Mouse (Mus musculus): ENCODE data around the gene Parp6. TPM values are rescaled to one million over a fixed set of nuclear protein-coding genes. Genes with fewer than 3 reads are reported as not detected.

Parp6 gene
- polyA plus RNA-seq, 1 experiment from 2014 or later = 226 TPM

DNA sequence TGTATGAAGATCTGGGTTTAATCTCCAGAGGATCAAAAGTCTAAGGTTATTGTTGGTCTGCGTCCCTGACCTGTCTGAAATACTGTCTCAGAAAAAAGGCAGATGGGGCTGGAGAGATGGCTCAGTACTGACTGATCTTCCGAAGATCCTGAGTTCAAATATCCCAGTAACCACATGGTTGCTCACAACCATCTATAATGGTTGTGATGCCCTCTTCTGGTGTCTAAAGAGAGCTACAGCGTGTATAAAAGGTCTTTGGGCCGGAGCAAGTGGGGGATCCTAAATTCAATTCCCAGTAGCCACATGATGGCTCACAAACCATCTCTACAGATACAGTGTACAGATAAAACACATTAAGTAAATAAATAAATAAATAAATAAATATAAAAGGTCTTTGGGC lies 52.1 kb downstream of the Parp6 start:
- no peak overlapping the region for H3K9ac ChIP-seq (replicated peaks; ENCODE audit: low read length)
- H3K36me3 ChIP-seq (ENCODE audit: control insufficient read depth, insufficient read depth, low read length) = peaks cover 95% of the 10 kb centered on the region
- ATAC-seq (ENCODE audit: low FRiP score, low TSS enrichment) (no peak), DNase-seq (no peak)
- H3K9me3 ChIP-seq (ENCODE audit: control insufficient read depth, low read length) = no peaks in the 10 kb centered on the region
- no peaks in the 10 kb centered on the region for H3K27me3 ChIP-seq (ENCODE audit: control insufficient read depth, insufficient read depth, low read length)
- no peaks in the 10 kb centered on the region for H3K4me1 ChIP-seq (ENCODE audit: control insufficient read depth, insufficient read depth, low read length)
- H3K4me3 ChIP-seq (replicated peaks; ENCODE audit: low read depth, low read length) = no peak overlapping the region
- no peak overlapping the region for H3K27ac ChIP-seq (replicated peaks; ENCODE audit: low read depth, low read length)
- H3K4me2 ChIP-seq (ENCODE audit: low read length) = no peak overlapping the region
- 80% methylated on average over 4 of the region's 4 CpGs for WGBS

DNA sequence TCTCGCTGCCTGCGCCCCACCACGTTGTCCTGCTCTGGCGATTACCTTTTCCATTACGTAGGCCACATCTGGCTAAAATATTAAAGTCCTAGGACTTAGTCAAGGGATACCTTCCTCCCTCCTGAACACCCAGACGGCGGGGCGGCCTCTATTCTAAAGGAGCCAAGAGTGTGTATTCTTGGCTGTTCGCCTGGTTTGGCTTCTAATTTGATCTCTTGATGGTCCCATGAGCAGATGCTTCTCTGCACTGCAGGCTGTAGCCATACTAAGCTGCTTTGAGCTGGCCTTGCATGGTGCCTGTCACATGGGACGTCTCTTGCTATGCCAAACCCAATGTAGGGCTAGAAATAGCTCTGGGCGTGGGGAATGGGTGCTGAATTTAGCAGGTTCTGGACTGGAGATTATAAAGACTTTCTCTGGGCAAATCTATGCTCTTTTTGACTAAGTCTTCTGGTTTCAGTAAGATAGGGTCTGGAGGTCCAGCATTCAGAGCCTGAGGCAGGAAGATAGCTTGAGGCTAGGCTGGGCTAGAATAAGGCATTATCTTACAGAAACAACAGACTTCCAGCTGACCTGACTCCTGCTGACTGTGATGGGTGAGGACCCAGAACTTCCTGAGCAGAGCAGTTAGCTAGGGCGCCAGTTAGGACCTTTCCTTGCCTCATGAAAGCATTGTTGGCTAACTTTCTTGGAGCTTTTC lies 55.3 kb downstream of the Parp6 start:
- no peak for ATAC-seq (ENCODE audit: low FRiP score, low TSS enrichment)
- Histone ChIP-seq H3K4me3 (replicated peaks; ENCODE audit: low read depth, low read length) (no peak overlapping the region), H3K9me3 (ENCODE audit: control insufficient read depth, low read length) (no peaks in the 10 kb centered on the region), H3K4me1 (ENCODE audit: control insufficient read depth, insufficient read depth, low read length) (no peaks in the 10 kb centered on the region), H3K9ac (replicated peaks; ENCODE audit: low read length) (no peak overlapping the region), H3K4me2 (ENCODE audit: low read length) (no peak overlapping the region), H3K27ac (replicated peaks; ENCODE audit: low read depth, low read length) (no peak overlapping the region), H3K36me3 (ENCODE audit: control insufficient read depth, insufficient read depth, low read length) (peaks cover 98% of the 10 kb centered on the region), H3K27me3 (ENCODE audit: control insufficient read depth, insufficient read depth, low read length) (no peaks in the 10 kb centered on the region)
- 92% methylated on average over 12 of the region's 12 CpGs for WGBS
- DNase-seq = no peak

DNA sequence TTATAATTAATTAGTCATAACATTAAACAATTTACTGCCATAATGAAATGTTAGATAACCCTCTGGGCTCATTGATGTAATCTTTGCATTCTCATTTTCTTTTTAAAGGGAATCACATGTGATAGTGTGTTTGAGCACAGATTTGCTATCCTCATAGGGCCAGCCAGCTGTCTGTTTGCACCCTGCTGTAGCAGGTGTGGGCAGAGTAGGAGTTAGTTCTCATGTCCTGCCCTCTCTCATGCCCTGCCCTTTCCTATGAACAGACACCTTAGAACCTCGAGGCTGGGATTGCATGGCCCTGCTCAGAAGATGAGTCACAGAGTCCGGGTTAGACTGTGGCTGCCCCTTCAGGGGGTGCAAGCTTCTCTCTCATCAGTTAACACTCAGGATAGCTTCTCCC lies 56.3 kb downstream of the Parp6 start:
- ATAC-seq (ENCODE audit: low FRiP score, low TSS enrichment) (no peak), DNase-seq (no peak)
- Histone ChIP-seq H3K4me3 (replicated peaks; ENCODE audit: low read depth, low read length) (no peak overlapping the region), H3K36me3 (ENCODE audit: control insufficient read depth, insufficient read depth, low read length) (peaks cover 98% of the 10 kb centered on the region), H3K27ac (replicated peaks; ENCODE audit: low read depth, low read length) (no peak overlapping the region), H3K27me3 (ENCODE audit: control insufficient read depth, insufficient read depth, low read length) (no peaks in the 10 kb centered on the region), H3K9ac (replicated peaks; ENCODE audit: low read length) (no peak overlapping the region), H3K9me3 (ENCODE audit: control insufficient read depth, low read length) (no peaks in the 10 kb centered on the region), H3K4me2 (ENCODE audit: low read length) (no peak overlapping the region), H3K4me1 (ENCODE audit: control insufficient read depth, insufficient read depth, low read length) (no peaks in the 10 kb centered on the region)
- WGBS = 79% methylated on average over 2 of the region's 2 CpGs

DNA sequence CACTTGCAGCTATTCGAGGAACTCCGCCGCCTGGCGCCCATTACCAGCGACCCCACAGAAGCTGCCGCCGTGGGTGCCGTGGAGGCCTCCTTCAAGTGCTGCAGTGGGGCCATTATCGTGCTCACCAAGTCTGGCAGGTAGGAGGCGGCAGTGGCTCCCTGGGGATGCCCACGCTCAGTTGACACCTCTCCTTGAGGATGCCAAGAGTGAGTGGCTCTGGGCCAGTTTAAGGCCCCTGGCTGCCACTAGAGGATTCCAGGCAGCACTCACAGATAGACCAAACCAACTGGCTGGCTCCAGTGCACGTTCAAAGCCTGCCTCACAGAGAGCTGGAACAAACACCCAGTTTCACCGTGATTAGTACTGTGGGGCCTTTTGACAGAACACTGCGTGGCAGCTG lies 58.5 kb downstream of the Parp6 start:
- peaks cover 90% of the 10 kb centered on the region for H3K36me3 ChIP-seq (ENCODE audit: control insufficient read depth, insufficient read depth, low read length)
- peaks cover 5% of the 10 kb centered on the region; the same call in 1 of the 2 replicates for H3K27me3 ChIP-seq (ENCODE audit: control insufficient read depth, insufficient read depth, low read length)
- H3K4me3 ChIP-seq (replicated peaks; ENCODE audit: low read depth, low read length) = no peak overlapping the region
- 89% methylated on average over 14 of the region's 14 CpGs for WGBS
- DNase-seq (no peak), ATAC-seq (ENCODE audit: low FRiP score, low TSS enrichment) (no peak)
- H3K9ac ChIP-seq (replicated peaks; ENCODE audit: low read length) = no peak overlapping the region
- no peaks in the 10 kb centered on the region for H3K9me3 ChIP-seq (ENCODE audit: control insufficient read depth, low read length)
- H3K4me2 ChIP-seq (ENCODE audit: low read length) = no peak overlapping the region
- H3K27ac ChIP-seq (replicated peaks; ENCODE audit: low read depth, low read length) = 0 out of 2 replicates have a peak overlapping the region, but pooled peaks have one; percentile 32
- peaks cover 8% of the 10 kb centered on the region; the same call in 1 of the 2 replicates for H3K4me1 ChIP-seq (ENCODE audit: control insufficient read depth, insufficient read depth, low read length)

DNA sequence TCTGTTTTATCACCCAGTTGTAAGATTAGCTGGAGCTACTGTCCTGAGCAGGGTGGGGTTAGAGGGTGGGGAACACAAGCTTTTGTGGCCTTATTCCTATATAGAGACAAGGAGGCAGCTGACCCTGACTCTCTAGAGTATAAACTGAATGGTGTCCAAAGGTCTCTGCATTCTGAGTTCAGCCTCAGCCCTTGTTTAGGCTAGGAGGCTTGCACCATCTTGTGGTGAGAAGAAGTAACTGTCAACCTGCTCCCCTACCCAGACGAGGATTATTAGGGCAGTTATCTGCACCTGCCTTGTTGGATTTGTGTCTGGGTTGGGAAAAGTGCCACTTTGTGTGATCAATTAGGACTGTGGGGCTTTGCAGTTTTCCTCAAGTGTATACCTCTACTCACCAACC lies 61.2 kb downstream of the Parp6 start:
- DNase-seq = peak; percentile 71
- Histone ChIP-seq H3K36me3 (ENCODE audit: control insufficient read depth, insufficient read depth, low read length) (peaks cover 63% of the 10 kb centered on the region), H3K4me2 (ENCODE audit: low read length) (no peak overlapping the region), H3K4me3 (replicated peaks; ENCODE audit: low read depth, low read length) (no peak overlapping the region), H3K9me3 (ENCODE audit: control insufficient read depth, low read length) (no peaks in the 10 kb centered on the region), H3K27me3 (ENCODE audit: control insufficient read depth, insufficient read depth, low read length) (peaks cover 16% of the 10 kb centered on the region; the same call in 1 of the 2 replicates), H3K27ac (replicated peaks; ENCODE audit: low read depth, low read length) (no peak overlapping the region), H3K9ac (replicated peaks; ENCODE audit: low read length) (no peak overlapping the region), H3K4me1 (ENCODE audit: control insufficient read depth, insufficient read depth, low read length) (peaks cover 10% of the 10 kb centered on the region; the same call in 1 of the 2 replicates)
- WGBS = 14% methylated on average over 1 of the region's 1 CpGs
- ATAC-seq (ENCODE audit: low FRiP score, low TSS enrichment) = no peak

DNA sequence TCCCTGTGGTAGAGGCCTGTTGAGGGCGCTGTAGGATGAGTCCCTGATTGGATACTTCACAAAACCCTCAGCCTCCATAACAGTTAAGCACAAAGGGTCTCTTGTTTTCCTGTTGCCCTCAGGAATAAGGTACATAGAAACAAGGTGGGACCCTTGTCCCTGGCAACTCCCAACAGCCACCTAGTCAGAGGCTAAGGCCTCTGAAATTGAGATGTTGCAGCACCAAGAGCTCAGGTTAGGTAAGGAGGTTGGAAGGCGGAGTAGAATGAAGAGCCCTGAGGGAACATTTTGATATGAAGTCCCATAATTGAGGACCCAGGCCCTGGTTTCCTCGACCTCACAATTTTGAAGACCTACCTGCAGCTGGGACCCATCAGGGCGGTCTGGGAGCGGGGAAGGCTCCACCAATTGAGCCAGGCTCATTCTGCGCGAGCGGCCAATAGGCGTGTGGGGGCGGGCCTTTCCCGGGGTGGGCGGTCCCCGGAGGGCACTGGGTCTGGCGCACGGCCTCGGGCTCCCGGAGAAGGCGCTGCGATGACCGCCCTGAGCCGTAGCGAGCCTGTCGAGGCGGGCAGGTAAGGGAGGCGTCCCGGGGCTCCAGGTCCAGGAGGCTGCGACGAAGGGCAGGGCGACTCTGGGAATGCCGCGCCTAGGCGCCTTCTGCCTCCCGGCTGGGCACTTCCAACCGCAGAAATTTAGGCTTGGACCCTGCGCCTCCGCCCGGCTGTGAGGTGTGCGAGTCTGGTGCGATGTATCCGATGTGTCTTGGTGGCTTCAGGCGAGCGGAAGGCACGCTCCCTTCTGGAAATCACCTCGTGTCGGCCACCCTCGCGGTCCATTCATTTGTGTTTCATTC lies 62.8 kb downstream of the Parp6 start, which contains the start of gene Gramd2:
Gramd2 (plus strand) TSS at position 467 of the 856 bp plus-strand sequence.
- peak; percentile 91 for DNase-seq
- ATAC-seq (ENCODE audit: low FRiP score, low TSS enrichment) = peak; percentile 92
- Histone ChIP-seq H3K4me2 (ENCODE audit: low read length) (peak within 1 kb of the TSS; percentile 82), H3K27me3 (ENCODE audit: control insufficient read depth, insufficient read depth, low read length) (peaks cover 16% of the 10 kb centered on the region; the same call in 1 of the 2 replicates), H3K4me3 (replicated peaks; ENCODE audit: low read depth, low read length) (peak within 1 kb of the TSS; percentile 49), H3K4me1 (ENCODE audit: control insufficient read depth, insufficient read depth, low read length) (peaks cover 10% of the 10 kb centered on the region; the same call in 1 of the 2 replicates), H3K27ac (replicated peaks; ENCODE audit: low read depth, low read length) (no peak within 1 kb of the TSS), H3K36me3 (ENCODE audit: control insufficient read depth, insufficient read depth, low read length) (peaks cover 47% of the 10 kb centered on the region), H3K9ac (replicated peaks; ENCODE audit: low read length) (peak within 1 kb of the TSS; percentile 60), H3K9me3 (ENCODE audit: control insufficient read depth, low read length) (no peaks in the 10 kb centered on the region)
- WGBS = 1% methylated on average over 47 of the region's 47 CpGs

DNA sequence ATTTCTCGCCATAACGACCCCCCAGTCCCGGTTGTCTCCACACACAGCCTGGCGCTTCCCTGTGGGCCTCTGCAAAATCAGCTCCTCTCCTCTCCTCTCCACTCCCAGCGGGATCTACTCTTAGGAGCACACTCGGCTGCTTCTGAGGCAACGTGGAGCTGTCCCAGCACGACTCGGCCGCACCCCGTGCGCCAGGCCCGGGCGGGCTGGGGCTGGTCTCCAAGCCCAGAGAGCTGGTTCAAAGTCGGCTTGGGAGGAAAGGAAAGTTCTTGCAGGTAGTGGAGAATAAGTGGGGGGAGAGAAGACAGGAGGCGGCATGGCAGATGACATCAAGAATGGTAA lies 63.4 kb downstream of the Parp6 start:
- ATAC-seq (ENCODE audit: low FRiP score, low TSS enrichment) (peak; percentile 12; the same call in 1 of the 2 replicates), DNase-seq (no peak)
- WGBS = 12% methylated on average over 16 of the region's 16 CpGs
- H3K9me3 ChIP-seq (ENCODE audit: control insufficient read depth, low read length) = no peaks in the 10 kb centered on the region
- H3K4me1 ChIP-seq (ENCODE audit: control insufficient read depth, insufficient read depth, low read length) = peaks cover 10% of the 10 kb centered on the region; the same call in 1 of the 2 replicates
- peaks cover 16% of the 10 kb centered on the region; the same call in 1 of the 2 replicates for H3K27me3 ChIP-seq (ENCODE audit: control insufficient read depth, insufficient read depth, low read length)
- H3K27ac ChIP-seq (replicated peaks; ENCODE audit: low read depth, low read length) = no peak overlapping the region
- H3K4me3 ChIP-seq (replicated peaks; ENCODE audit: low read depth, low read length) = peak overlapping the region; percentile 49
- H3K4me2 ChIP-seq (ENCODE audit: low read length) = peak overlapping the region; percentile 82
- H3K36me3 ChIP-seq (ENCODE audit: control insufficient read depth, insufficient read depth, low read length) = peaks cover 41% of the 10 kb centered on the region
- H3K9ac ChIP-seq (replicated peaks; ENCODE audit: low read length) = peak overlapping the region; percentile 60

DNA sequence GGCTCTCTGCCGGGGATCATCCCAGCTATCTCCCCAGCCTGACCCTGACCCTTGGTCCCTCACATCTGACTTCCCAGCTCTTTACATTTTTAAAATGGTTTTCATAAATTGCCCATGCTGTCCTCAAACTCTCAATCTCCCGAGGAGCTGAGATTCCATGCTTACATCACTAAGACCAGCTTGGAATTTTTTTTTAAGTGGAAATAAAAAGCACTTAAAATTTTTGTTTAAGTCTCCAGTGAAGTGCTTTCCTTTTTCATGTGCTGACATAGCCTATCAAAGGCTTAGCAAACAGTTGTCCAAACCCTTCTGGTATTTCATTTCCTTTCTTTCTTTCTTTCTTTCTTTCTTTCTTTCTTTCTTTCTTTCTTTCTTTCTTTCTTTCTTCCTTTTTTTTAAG lies 66.9 kb downstream of the Parp6 start:
- no peak overlapping the region for H3K27ac ChIP-seq (replicated peaks; ENCODE audit: low read depth, low read length)
- peaks cover 9% of the 10 kb centered on the region for H3K36me3 ChIP-seq (ENCODE audit: control insufficient read depth, insufficient read depth, low read length)
- DNase-seq = no peak
- WGBS = 82% methylated on average over 2 of the region's 2 CpGs
- H3K4me1 ChIP-seq (ENCODE audit: control insufficient read depth, insufficient read depth, low read length) = peaks cover 10% of the 10 kb centered on the region; the same call in 1 of the 2 replicates
- no peak overlapping the region for H3K9ac ChIP-seq (replicated peaks; ENCODE audit: low read length)
- peaks cover 16% of the 10 kb centered on the region; the same call in 1 of the 2 replicates for H3K27me3 ChIP-seq (ENCODE audit: control insufficient read depth, insufficient read depth, low read length)
- no peaks in the 10 kb centered on the region for H3K9me3 ChIP-seq (ENCODE audit: control insufficient read depth, low read length)
- no peak overlapping the region for H3K4me3 ChIP-seq (replicated peaks; ENCODE audit: low read depth, low read length)
- H3K4me2 ChIP-seq (ENCODE audit: low read length) = no peak overlapping the region
- no peak for ATAC-seq (ENCODE audit: low FRiP score, low TSS enrichment)
